Mouse (Mus musculus): ENCODE results near the gene Rpgrip1.

The Rpgrip1 gene

DNA sequence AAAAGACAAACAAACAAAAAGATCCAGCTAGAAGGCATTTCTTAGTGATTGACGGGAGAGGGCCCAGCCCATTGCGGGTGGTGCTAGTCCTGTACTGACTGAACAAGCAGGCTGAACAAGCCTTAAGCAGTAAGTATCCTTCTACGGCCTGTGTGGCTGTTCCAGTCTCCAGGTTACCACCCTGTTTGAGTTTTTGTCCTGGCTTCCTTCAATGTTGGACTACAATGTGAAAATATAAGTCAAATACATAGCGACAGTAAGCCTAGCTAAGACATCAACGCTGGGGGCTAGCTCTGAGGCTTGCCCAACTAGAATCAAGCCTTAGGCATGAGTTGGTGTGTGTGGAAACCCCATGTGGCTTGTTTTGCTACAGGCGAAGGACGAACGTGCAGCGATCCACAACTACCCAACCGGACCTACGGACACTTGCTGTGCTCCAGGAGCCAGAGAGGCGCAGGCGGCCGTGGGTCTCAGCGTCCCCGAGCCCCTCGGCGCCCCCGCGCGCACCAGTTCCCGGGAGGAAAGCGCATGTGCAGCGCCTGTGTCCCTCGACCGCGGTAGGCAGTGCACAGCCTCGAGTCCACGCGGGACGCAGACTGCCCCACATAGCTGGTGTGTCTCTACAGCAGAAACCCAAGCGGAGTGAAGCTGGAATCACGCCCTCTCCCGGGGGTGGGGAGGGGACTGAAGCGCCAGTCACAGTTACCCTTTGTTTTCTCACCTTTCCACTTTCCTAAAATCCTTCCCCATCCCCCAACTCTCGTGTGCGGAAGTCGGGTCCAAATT lies 8.5 kb downstream of the Rpgrip1 start:
- DNase-seq (ENCODE audit: low spot score) = peak; percentile 67

- no peak for DNase-seq (ENCODE audit: low spot score)
Measured at GRCm38 (mm10) chr14:52120169-52120568, 9.7 kb downstream of the Rpgrip1 start.

GRCm38 (mm10) chr14:52123918-52124317 lies 13.4 kb downstream of the Rpgrip1 start:
- peak; percentile 84 for DNase-seq (ENCODE audit: low spot score)

- no peak for DNase-seq (ENCODE audit: low spot score)
Measured at GRCm38 (mm10) chr14:52124636-52125035, 14.1 kb downstream of the Rpgrip1 start.

GRCm38 (mm10) chr14:52133584-52133983 lies 23.1 kb downstream of the Rpgrip1 start:
- DNase-seq (ENCODE audit: low spot score) = no peak

- no peak for DNase-seq (ENCODE audit: low spot score)
Measured at GRCm38 (mm10) chr14:52140577-52141444, 30.3 kb downstream of the Rpgrip1 start.

GRCm38 (mm10) chr14:52141445-52142127 lies 31.1 kb downstream of the Rpgrip1 start:
- no peak for DNase-seq (ENCODE audit: low spot score)

GRCm38 (mm10) chr14:52144165-52144564 lies 33.7 kb downstream of the Rpgrip1 start:
- DNase-seq (ENCODE audit: low spot score) = no peak

DNA sequence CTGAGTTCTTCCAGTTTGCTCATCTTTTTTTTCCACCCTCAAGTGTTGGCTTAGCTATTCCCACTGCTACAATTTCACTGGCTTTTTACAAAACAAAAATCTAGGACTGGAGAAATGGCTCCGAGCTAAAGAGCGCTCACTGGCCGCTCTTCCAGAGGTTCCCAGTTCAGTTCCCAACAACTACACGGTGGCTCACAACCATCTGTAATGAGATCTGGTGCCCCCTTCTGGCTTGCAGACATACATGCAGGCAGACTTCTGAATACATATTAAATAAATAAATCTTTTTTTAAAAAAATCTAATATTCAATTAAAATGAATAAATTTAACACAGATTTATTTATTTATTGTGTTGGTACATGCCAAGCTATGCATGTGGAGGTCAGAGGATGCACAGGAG lies 36.0 kb downstream of the Rpgrip1 start:
- DNase-seq (ENCODE audit: low spot score) = no peak

DNA sequence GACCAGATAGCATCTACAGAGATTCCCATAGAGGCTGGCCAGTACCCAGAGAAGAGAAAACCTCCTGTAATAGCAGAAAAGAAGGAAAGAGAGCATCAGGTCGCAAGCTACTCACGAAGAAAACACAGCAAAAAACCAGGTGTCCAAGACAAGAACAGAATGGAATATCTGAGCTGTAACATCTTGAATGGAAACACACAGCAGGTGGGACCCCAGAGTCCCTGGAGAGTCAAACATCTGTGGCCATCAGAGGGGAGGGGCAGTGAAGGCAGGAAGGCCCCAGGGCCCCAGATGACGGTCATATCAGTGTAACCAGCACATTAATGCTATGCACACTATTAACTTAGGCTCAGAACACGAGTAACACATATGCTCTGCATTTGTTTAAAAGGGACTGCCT lies 39.4 kb downstream of the Rpgrip1 start:
- no peak for DNase-seq (ENCODE audit: low spot score)

DNA sequence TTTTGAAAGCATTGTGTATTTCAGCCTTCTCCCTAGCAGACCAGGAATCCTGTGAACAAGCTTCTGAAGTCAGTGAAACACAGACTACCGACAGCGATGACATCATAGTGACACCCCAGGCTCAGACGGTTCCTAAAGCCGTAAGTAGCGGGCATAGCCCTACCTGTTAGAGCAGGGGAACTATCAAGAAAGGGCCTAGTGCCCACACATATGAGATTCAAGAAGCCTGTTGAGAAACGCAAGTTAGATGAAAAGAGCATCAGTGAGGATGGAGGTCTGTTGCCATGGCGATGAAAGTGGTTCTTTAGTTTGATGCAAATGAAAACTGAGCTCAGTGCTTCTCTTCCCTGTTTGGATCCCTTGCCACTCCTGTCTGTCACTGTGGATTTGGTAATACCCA lies 41.7 kb downstream of the Rpgrip1 start:
- no peak for DNase-seq (ENCODE audit: low spot score)

DNA sequence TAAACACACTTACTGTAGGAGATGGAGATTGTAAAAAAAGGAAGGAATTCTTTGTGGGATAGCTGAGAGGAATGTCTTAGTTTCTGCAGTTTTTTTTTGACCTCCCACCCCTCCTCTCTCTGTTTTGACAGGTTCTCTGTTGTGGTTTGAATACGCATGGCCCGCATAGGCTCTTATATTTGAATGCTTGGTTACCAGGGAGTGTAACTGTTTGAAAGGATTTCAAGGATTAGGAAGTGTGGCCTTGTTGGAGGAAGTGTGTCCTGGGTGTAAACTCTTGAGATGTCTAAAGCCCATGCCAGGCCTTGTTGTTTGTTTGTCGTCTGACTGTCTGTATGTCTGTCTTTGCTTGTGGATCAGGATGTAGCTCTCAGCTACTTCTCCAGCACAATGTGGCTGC lies 42.1 kb downstream of the Rpgrip1 start:
- no peak for DNase-seq (ENCODE audit: low spot score)

DNA sequence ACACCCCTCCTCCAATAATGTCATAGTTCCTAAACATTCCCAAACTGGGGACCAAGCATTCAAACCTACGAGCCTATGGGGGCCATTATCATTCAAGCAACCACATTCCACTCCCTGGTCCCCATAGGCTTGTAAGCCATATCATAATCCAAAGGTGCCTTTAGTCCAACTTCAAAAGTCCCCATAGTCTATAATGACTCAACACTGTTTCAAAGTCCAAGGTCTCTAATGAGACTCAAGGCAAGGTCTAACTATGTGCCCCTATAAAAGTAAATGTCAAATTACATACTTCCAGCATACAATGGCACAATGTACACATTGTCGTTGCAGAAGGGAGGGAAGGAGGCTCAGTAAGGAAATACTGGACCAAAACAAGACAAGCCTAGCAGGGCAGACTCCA lies 44.5 kb downstream of the Rpgrip1 start:
- DNase-seq (ENCODE audit: low spot score) = no peak

DNA sequence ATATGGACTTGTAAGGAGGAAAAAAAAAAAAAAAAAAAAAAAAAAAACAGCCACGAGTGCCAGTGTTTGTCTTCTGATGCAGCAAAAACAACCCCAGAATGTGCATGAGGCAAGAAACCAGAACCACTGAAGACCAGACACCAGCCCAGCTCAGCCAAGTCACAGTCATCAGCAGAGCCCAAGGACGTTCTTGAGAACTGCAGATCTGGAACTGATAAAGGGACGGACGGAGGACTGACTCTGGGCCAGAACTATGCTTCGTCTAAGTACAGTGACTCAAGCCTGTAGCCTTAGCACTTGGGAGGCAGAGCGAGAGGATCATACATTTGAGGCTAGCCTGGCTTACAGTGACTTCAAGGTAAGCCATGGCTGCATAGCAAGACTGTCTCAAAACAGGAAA lies 50.4 kb downstream of the Rpgrip1 start:
- DNase-seq (ENCODE audit: low spot score) = no peak

DNA sequence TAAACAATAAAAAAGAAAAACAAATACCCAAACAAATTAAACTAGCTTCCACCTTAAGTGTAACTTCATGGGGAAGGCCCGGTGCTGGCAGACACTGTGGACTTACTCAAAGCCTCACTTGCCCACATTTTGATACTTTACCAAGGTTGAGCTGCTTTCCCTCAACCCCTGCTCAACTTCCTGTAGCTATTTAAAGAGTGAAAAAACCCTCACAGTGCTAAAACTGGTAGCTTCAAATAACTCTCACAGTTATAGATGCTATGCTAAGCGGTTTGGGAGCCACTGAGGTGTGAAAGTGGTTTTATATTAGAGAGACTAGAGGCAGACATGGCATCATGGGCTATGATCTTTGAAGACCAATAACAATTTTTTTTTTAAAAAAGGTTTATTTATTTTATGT lies 56.1 kb downstream of the Rpgrip1 start:
- no peak for DNase-seq (ENCODE audit: low spot score)

DNA sequence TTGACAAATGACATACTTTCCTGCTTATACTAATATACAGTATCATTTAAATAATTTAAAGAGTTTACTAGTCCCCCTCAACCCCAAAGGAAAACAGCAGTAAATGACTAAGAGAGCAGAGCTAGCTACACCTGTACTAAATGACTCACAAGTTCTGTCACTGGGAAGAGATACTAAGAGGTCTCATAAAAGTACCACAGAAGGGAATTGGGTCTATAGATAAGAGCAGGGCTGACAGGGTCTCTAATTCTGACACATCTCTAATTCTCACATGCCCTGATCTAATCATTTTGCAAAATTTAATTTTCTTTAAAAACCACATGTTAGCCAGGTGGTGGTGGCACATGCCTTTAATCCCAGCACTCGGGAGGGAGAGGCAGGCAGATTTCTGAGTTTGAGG lies 78.3 kb downstream of the Rpgrip1 start:
- DNase-seq (ENCODE audit: low spot score) = no peak

GRCm38 (mm10) chr14:52189519-52189918 lies 79.0 kb downstream of the Rpgrip1 start:
- peak; percentile 30 for DNase-seq (ENCODE audit: low spot score)

- peak; percentile 68 for DNase-seq (ENCODE audit: low spot score)
Measured at GRCm38 (mm10) chr14:52190740-52191359, 80.3 kb downstream of the Rpgrip1 start.

DNA sequence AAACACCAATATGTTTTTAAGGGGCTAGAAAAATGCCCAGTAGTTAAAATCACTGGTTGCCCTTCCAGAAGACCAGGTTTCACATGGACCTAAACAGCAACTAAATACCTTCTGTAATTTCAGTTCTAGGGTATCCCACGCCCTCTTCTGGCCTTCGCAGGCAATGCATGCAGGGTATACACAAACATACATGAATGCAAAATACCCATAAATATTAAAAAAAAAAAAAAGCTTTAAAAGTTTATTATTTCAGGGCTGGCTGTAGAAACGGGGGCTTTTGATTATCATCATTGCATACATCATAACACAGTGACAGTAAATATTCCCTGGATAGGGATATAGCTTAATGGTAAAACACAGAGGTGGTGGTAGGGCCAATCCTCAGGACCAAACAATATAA lies 85.2 kb downstream of the Rpgrip1 start:
- DNase-seq (ENCODE audit: low spot score) = peak; percentile 72

DNA sequence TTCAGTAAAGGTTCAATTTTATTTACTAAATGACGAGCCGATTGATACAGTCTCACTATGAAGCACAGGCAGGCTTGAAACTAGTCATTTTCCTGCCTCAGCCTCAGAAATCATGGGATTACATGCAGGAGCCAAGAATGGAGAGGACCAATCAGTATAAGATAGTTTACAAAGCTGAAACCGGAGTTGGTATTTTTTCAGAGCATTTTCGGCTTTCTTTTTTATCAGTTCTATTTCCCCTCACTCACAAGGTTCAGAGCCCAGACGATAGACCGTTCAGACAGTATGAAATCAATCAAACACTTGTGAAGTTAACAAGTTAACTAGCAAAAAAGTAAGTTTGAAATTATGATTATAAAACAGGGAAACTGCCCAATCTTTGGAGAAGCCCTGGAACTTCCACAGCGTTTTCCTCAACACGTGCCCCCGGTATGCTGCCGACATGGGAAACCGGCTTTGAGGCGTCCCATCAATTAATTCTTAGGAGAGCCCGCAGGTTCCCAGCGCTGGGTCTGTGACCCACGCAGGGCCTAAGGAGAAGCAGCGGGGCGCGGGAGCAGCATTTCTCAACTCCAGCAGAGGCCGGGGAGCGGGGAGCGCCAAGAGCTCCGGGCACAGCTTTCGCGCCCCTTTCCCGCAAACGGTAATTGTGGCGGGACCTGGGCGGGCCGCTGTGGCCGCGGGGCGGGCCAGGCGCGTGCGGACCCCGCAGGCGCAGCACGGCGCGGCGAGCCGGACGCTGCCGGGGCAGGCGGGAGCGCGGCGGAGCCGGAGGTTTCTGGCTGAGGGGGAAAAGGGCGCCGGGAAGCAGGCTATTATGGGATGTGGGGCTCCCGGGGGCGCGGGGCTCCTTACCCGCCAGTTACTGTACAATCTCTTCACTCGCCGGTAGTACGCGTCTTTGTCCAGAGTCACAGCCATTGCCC lies 86.0 kb downstream of the Rpgrip1 start:
- DNase-seq (ENCODE audit: low spot score) = peak; percentile 34

All from retina, embryonic 14.5 days (tissue).